ENCODE assay signal across 23 mouse cellular contexts in genomic region chr15:103292673-103293345, GRCm38 (mm10). TPM values are rescaled to one million over a fixed set of nuclear protein-coding genes. Genes with fewer than 3 reads are reported as not detected.
DNase-seq lines count a peak whose midpoint lies in the region; ATAC-seq and TF ChIP-seq lines count a peak whose summit lies in the region.
"Had no signal": no experiment of that assay in that cellular context is flagged by ENCODE, and none has a peak within 500 bp of the region (broad histone marks: within the 10 kb centered on the region; RNA-seq: fewer than 3 reads in every experiment).

No protein-coding gene starts in this region.

- H3K36me3 ChIP-seq in neural tube, embryonic 13.5 days, result peaks cover 32% of the 10 kb centered on the region
- H3K36me3 ChIP-seq in limb, embryonic 14.5 days (ENCODE audit: control insufficient read depth, insufficient read depth, low read length), result peaks cover 46% of the 10 kb centered on the region

- no peak for DNase-seq in gastrocnemius, adult 2 months
- DNase-seq in gastrocnemius, postnatal 14 days, result no peak
- no peak for DNase-seq in neural tube, embryonic 10.5 days (ENCODE audit: extremely low spot score, low spot score)
- peak; percentile 58 for DNase-seq in limb, embryonic 14.5 days (ENCODE audit: low spot score)
- DNase-seq in cerebellum, postnatal 10 days, result no peak
- DNase-seq in layer of hippocampus, adult 18-20 months (ENCODE audit: low spot score in 2 of 2), result no peak
- DNase-seq: adrenal gland, postnatal 25 days; B cell, adult 2 months; cerebellum, adult 11-12 months; cerebellum, postnatal 25 days; embryo, embryonic 11 days; kidney, adult 11 months; kidney, postnatal 10 days; liver, embryonic 13.5 days; lung, embryonic 14.5 days; lung, postnatal 36 days; spleen, adult 18-20 months; thymus, postnatal 4 days had no signal

- H3K4me1 ChIP-seq in neural tube, embryonic 13.5 days (replicated peaks), result peaks cover 67% of the 10 kb centered on the region
- H3K4me1 ChIP-seq in limb, embryonic 14.5 days (ENCODE audit: control insufficient read depth, insufficient read depth, low read length), result peaks cover 65% of the 10 kb centered on the region

- no peaks in the 10 kb centered on the region for H3K9me3 ChIP-seq in neural tube, embryonic 13.5 days
- H3K9me3 ChIP-seq in limb, embryonic 14.5 days (ENCODE audit: control insufficient read depth, low read length), result no peaks in the 10 kb centered on the region
- H3K9me3 ChIP-seq: heart, embryonic 10.5 days; liver, embryonic 13.5 days had no signal

- ATAC-seq in neural tube, embryonic 13.5 days (ENCODE audit: low read depth), result no peak
- peak; percentile 12; the same call in 1 of the 2 replicates for ATAC-seq in limb, embryonic 14.5 days (ENCODE audit: low FRiP score, low read depth)
- ATAC-seq: forebrain, embryonic 16.5 days had no signal

- no peak overlapping the region for H3K4me3 ChIP-seq in gastrocnemius, adult 2 months
- H3K4me3 ChIP-seq in neural tube, embryonic 13.5 days, result no peak overlapping the region
- H3K4me3 ChIP-seq in limb, embryonic 14.5 days (replicated peaks; ENCODE audit: low read length), result no peak overlapping the region
- H3K4me3 ChIP-seq: heart, embryonic 10.5 days; liver, embryonic 13.5 days had no signal

- intact Hi-C loops in gastrocnemius, adult 2 months (cut with DNase I), result no loop called here
- intact Hi-C loops in gastrocnemius, postnatal 14 days (cut with DNase I; ENCODE audit: low total_unique reads), result no loop called here

- H3K27ac ChIP-seq in gastrocnemius, adult 2 months, result 0 out of 2 replicates have a peak overlapping the region, but pooled peaks have one; percentile 17
- 0 out of 2 replicates have a peak overlapping the region, but pooled peaks have one; percentile 59 for H3K27ac ChIP-seq in neural tube, embryonic 13.5 days (replicated peaks)
- no peak overlapping the region; the same call in 1 of the 2 replicates for H3K27ac ChIP-seq in limb, embryonic 14.5 days (replicated peaks; ENCODE audit: low read depth, low read length)
- H3K27ac ChIP-seq: heart, embryonic 10.5 days; liver, embryonic 13.5 days had no signal

- WGBS in neural tube, embryonic 13.5 days, result 78% methylated on average over 4 of the region's 4 CpGs
- WGBS in limb, embryonic 14.5 days, result 64% methylated on average over 4 of the region's 4 CpGs

- H3K4me2 ChIP-seq in neural tube, embryonic 13.5 days, result no peak overlapping the region
- H3K4me2 ChIP-seq in limb, embryonic 14.5 days (replicated peaks; ENCODE audit: low read depth, low read length, severe bottlenecking), result no peak overlapping the region
- H3K4me2 ChIP-seq: liver, embryonic 13.5 days; lung, embryonic 14.5 days had no signal

- H3K27me3 ChIP-seq in neural tube, embryonic 13.5 days, result no peaks in the 10 kb centered on the region
- no peaks in the 10 kb centered on the region for H3K27me3 ChIP-seq in limb, embryonic 14.5 days (ENCODE audit: control insufficient read depth, insufficient read depth, low read length)
- H3K27me3 ChIP-seq: liver, embryonic 13.5 days had no signal

- TF ChIP-seq CTCF in gastrocnemius, adult 2 months (IDR thresholded peaks at IDR 0.05), result no peak

- no peak overlapping the region for H3K9ac ChIP-seq in neural tube, embryonic 13.5 days
- no peak overlapping the region for H3K9ac ChIP-seq in limb, embryonic 14.5 days (ENCODE audit: low read depth, low read length, severe bottlenecking)
- H3K9ac ChIP-seq: liver, embryonic 13.5 days; lung, embryonic 14.5 days had no signal

- no peak for TF ChIP-seq POLR2A in limb, embryonic 14.5 days (IDR thresholded peaks at IDR 0.05; ENCODE audit: borderline replicate concordance, extremely low read depth, insufficient read depth, insufficient read length)

RNA-seq across cellular contexts. Expression of gene Gpr84, which starts 17.6 kb away (rescaled TPM):
- not detected for total RNA-seq in gastrocnemius, adult 2 months (2021)
- not detected for total RNA-seq in gastrocnemius, postnatal 14 days (2021)
- 0.57 and 0.62 TPM in 2 replicates for polyA plus RNA-seq in neural tube, embryonic 13.5 days (2015; fragmentation: Nextera tagmentation; extraction: Ambion mirVana)
- polyA plus RNA-seq in limb, embryonic 14.5 days (2012; rRNA removed), result 0.34 and 0.53 TPM in 2 replicates
- polyA plus RNA-seq in limb, embryonic 14.5 days (2014; fragmentation: Nextera tagmentation; extraction: Ambion mirVana), result 0.23 and 0.51 TPM in 2 replicates
- under 1 TPM; 0.54 to 0.63 TPM for total RNA-seq in layer of hippocampus, adult 18-20 months (2021)
- total RNA-seq: adrenal gland, postnatal 25 days had no signal
- polyA plus RNA-seq: lung, embryonic 14.5 days had no signal

RNA-seq across cellular contexts. Expression of gene Copz1, which starts 20.3 kb away (rescaled TPM):
- total RNA-seq in gastrocnemius, adult 2 months (2021), result 10 to 100 TPM; 38.5 to 41.4 TPM
- total RNA-seq in gastrocnemius, postnatal 14 days (2021), result 10 to 100 TPM; 38.0 to 38.5 TPM
- 214 and 224 TPM in 2 replicates for polyA plus RNA-seq in neural tube, embryonic 13.5 days (2015; fragmentation: Nextera tagmentation; extraction: Ambion mirVana)
- polyA plus RNA-seq in limb, embryonic 14.5 days (2012; rRNA removed), result 200 and 228 TPM in 2 replicates
- 292 and 298 TPM in 2 replicates for polyA plus RNA-seq in limb, embryonic 14.5 days (2014; fragmentation: Nextera tagmentation; extraction: Ambion mirVana)
- total RNA-seq in layer of hippocampus, adult 18-20 months (2021), result 100 to 1,000 TPM in 1 of 2 experiments, 10 to 100 TPM in 1; 97.0 to 100 TPM

RNA-seq across cellular contexts. Expression of gene Nfe2, which starts 34.6 kb away (rescaled TPM):
- total RNA-seq in gastrocnemius, adult 2 months (2021), result not detected
- not detected for total RNA-seq in gastrocnemius, postnatal 14 days (2021)
- polyA plus RNA-seq in neural tube, embryonic 13.5 days (2015; fragmentation: Nextera tagmentation; extraction: Ambion mirVana), result 1.3 and 1.9 TPM in 2 replicates
- 1.5 and 3.4 TPM in 2 replicates for polyA plus RNA-seq in limb, embryonic 14.5 days (2012; rRNA removed)
- polyA plus RNA-seq in limb, embryonic 14.5 days (2014; fragmentation: Nextera tagmentation; extraction: Ambion mirVana), result 1.5 and 2.4 TPM in 2 replicates
- total RNA-seq in layer of hippocampus, adult 18-20 months (2021), result not detected
- total RNA-seq: layer of hippocampus, adult 8-10 months; left cerebral cortex, postnatal 36 days had no signal

RNA-seq across cellular contexts. Expression of gene Zfp385a, which starts 47.1 kb away (rescaled TPM):
- 10 to 100 TPM in 1 of 2 experiments, 1 to 10 TPM in 1; 8.0 to 13.0 TPM for total RNA-seq in gastrocnemius, adult 2 months (2021)
- total RNA-seq in gastrocnemius, postnatal 14 days (2021), result 10 to 100 TPM; 31.3 to 32.1 TPM
- 17.1 and 18.4 TPM in 2 replicates for polyA plus RNA-seq in neural tube, embryonic 13.5 days (2015; fragmentation: Nextera tagmentation; extraction: Ambion mirVana)
- 23.4 and 28.8 TPM in 2 replicates for polyA plus RNA-seq in limb, embryonic 14.5 days (2012; rRNA removed)
- polyA plus RNA-seq in limb, embryonic 14.5 days (2014; fragmentation: Nextera tagmentation; extraction: Ambion mirVana), result 16.4 and 19.1 TPM in 2 replicates
- total RNA-seq in layer of hippocampus, adult 18-20 months (2021), result 10 to 100 TPM; 43.7 to 49.8 TPM

RNA-seq across cellular contexts. Expression of gene Hnrnpa1, which starts 52.6 kb away (rescaled TPM):
- 10 to 100 TPM; 93.9 to 98.7 TPM for total RNA-seq in gastrocnemius, adult 2 months (2021)
- total RNA-seq in gastrocnemius, postnatal 14 days (2021), result 100 to 1,000 TPM; 110 to 114 TPM
- 784 and 805 TPM in 2 replicates for polyA plus RNA-seq in neural tube, embryonic 13.5 days (2015; fragmentation: Nextera tagmentation; extraction: Ambion mirVana)
- 830 and 1,175 TPM in 2 replicates for polyA plus RNA-seq in limb, embryonic 14.5 days (2012; rRNA removed)
- polyA plus RNA-seq in limb, embryonic 14.5 days (2014; fragmentation: Nextera tagmentation; extraction: Ambion mirVana), result 704 and 769 TPM in 2 replicates
- total RNA-seq in layer of hippocampus, adult 18-20 months (2021), result 100 to 1,000 TPM; 239 to 256 TPM
